Mouse (Mus musculus) layer of hippocampus, adult 11-12 months (tissue): Measurements from ENCODE around the gene Olfr777.
"Not testable (repeated sequence)": the region's sequence is repeated elsewhere in the genome, so short reads cannot be mapped to it uniquely, and the experiment has no call there.

Experiments
- DNase-seq: peaks from one replicate; pipeline ENCODE4 v3.0.0; 2022; ENCODE audit warnings: low spot score

Gene Olfr777

DNA sequence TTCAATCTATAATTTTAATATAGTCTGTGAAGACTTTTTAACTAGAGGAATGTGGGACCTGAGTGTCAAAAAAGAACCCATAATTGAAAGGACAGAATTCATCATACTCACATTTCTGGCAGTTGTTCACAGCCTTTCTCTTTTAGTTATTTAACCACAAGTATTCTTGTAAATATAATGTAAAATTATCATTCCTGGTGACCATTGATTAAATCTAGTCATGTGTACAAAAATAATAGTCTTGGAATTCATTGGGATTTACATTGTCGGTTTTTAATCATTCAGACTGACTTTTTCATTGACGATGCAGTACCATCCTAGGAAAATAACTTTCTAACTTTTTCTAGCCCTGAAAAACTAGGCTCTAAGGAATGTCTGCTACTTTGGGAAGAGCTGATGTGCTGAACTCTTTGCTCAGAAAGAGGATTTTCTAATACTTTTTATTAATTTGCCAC lies at the start of gene Olfr777:
Gene Olfr777 (minus strand): TSS at position 405 of the 455 bp plus-strand sequence.
- DNase-seq: no peak

DNA sequence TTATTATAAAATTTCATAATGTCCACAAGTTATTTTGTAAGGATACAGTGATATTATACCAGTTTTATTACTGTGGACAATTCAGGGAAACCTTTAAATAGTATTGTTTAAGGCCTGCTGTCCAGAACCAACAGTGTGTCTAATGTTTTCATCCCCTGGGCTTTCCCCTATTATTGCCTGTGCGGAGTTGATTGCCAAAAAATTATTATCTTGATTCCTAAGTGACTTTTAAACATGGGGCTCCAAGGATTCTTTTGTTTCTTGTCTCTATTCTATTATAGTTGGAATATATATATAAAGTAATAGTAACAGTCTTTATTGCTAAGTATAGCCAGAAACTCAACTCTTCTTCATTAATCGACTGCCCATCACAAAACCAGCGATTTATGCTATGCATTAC lies 46.5 kb upstream of the Olfr777 start, which contains the start of gene Olfr780:
Gene Olfr780 (plus strand): TSS at position 301 of the 400 bp plus-strand sequence.
- DNase-seq: no peak

DNA sequence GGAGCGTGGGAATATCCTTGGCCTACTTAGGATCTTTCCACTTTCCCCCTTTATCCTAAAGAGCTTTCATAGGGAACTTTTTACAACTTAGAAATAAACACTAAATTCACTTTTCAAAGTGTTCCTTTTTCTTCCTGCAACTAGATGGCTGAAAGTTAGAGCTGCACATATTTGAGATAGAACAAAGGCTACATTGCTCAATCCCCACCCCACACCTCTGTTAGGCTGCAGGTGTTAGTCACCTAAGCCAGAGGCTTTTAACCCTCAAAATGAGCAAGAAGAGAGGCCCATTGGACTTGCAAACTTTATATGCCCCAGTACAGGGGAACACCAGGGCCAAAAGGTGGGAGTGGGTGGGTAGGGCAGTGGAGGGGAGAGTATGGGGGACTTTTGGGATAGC lies 42.2 kb upstream of the Olfr777 start:
- not testable (repeated sequence) for DNase-seq

DNA sequence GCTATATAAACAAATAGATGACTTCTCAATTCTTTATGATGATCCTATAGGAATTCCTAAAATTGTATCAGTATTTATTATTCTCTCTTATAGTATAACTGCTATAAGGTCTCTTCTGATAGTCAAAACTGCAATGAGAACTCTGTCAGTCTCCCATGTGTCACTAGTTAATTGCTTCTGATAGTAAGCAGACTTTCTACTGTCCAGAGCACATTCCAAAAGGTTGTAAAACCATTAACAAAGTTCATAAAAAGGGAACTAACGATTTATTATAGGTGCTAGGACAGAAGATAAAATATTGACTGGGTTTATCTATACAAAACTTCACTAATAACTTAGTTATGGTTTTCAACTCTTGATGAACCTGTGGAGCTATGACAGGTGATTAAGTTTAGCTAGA lies 41.7 kb upstream of the Olfr777 start:
- DNase-seq: not testable (repeated sequence)

DNA sequence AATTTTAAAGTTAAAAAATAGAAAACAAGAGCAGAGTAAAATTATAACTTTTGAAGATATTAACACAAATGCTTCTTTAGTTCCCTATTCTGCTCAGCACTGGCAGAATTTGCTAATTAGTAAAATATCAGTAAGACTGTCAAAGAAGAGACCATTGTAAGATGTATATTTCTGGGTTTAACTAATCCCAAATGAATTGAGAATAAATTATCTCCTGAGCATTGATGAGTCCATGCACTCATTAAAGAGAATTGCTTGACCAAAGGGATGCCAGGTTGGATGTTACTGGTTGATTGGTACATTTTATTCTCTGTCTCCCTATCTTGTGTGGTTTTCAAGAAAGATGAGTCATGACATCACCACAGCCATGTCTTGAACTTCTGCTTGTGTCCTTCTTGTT lies 12.5 kb downstream of the Olfr777 start, which contains the start of gene Olfr776:
Gene Olfr776 (plus strand): TSS at position 301 of the 400 bp plus-strand sequence.
- no peak for DNase-seq

DNA sequence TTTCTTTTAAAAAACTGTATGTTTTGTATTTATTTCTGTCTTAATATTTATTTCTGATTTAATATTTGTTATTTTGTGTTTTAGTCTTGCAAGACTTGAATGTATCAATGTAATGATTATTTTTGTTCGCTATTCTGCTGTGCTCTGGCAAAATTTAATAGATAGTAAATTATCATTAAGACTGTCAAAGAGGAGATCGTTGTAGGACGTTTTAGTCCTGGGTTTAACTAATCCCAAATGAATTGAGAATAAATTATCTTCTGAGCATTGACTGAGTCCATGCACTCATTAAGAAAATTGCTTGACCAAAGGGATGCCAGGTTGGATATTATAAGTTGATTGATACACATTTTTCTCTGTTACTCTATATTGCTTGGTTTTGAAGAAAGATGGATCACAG lies 23.2 kb downstream of the Olfr777 start, which contains the start of gene Olfr775:
Gene Olfr775 (plus strand): TSS at position 301 of the 400 bp plus-strand sequence.
- DNase-seq: no peak

DNA sequence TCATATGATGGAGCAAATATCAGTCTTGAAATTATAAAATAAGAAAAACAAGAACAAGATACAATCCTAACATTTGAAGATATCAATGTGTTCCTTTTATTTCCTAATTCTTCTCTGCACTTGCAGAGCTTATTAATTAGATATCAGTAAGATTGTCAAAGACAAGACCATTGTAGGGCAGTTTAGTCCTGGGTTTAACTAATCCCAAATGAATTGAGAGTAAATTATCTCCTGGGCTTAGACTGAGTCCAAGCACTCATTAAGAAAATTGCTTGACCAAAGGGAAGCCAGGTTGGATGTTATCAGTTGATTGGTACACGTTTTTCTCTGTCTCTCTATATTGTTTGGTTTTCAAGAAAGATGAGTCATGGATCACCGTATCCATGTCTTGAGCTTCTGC lies 35.4 kb downstream of the Olfr777 start, which contains the start of gene Olfr774:
Gene Olfr774 (plus strand): TSS at position 301 of the 400 bp plus-strand sequence.
- no peak for DNase-seq

DNA sequence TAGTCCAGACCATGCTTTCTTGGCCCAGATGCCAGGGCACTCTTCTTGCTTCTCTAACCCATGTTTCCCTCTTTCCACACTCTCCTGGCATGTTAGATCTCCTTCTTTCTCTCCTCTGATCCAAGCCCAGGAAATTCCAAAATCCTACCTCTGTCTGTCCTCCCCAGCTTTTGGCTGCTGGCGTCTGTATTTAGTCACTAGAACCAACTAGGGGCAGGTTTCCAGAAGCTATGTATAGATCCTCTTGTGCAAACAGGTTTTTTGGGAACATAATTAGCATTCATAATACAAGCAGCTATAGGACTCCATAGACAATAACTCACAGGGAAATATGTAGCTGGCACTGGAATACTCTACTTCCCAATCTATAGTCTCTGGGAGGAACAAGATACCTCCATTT lies 40.5 kb downstream of the Olfr777 start:
- DNase-seq: peak; percentile 3
